17 mouse cellular contexts compared by ENCODE assay signal in genomic region chr6:13974710-13975506, GRCm38 (mm10).
DNase-seq lines count a peak whose midpoint lies in the region; ATAC-seq lines count a peak whose summit lies in the region.
"Had no signal": no experiment of that assay in that cellular context is flagged by ENCODE, and none has a peak within 500 bp of the region (broad histone marks: within the 10 kb centered on the region; RNA-seq: fewer than 3 reads in every experiment).

No protein-coding gene starts in this region.

- no peaks in the 10 kb centered on the region for H3K27me3 ChIP-seq in forebrain, embryonic 14.5 days (replicated peaks; ENCODE audit: control insufficient read depth, insufficient read depth, low read length)
- H3K27me3 ChIP-seq in forebrain, embryonic 11.5 days (ENCODE audit: control insufficient read depth, insufficient read depth, low read length) = no peaks in the 10 kb centered on the region
- H3K27me3 ChIP-seq: hindbrain, embryonic 12.5 days; limb, embryonic 13.5 days; neural tube, embryonic 12.5 days had no signal

- H3K4me2 ChIP-seq in forebrain, embryonic 14.5 days (ENCODE audit: low read length) = no peak overlapping the region
- no peak overlapping the region for H3K4me2 ChIP-seq in forebrain, embryonic 11.5 days (ENCODE audit: low read depth, low read length, severe bottlenecking)
- H3K4me2 ChIP-seq: hindbrain, embryonic 12.5 days; limb, embryonic 13.5 days; neural tube, embryonic 12.5 days had no signal

- 76% methylated on average over 14 of the region's 14 CpGs for WGBS in forebrain, embryonic 14.5 days
- 84% methylated on average over 14 of the region's 14 CpGs for WGBS in forebrain, embryonic 11.5 days

- no peaks in the 10 kb centered on the region for H3K4me1 ChIP-seq in forebrain, embryonic 14.5 days (ENCODE audit: control insufficient read depth, insufficient read depth, low read length)
- H3K4me1 ChIP-seq in forebrain, embryonic 11.5 days (replicated peaks; ENCODE audit: control insufficient read depth, insufficient read depth, low read length) = no peaks in the 10 kb centered on the region
- H3K4me1 ChIP-seq: hindbrain, embryonic 12.5 days; limb, embryonic 13.5 days; midbrain, embryonic 10.5 days; neural tube, embryonic 12.5 days had no signal

- H3K9ac ChIP-seq in forebrain, embryonic 14.5 days (ENCODE audit: low read length) = no peak overlapping the region
- H3K9ac ChIP-seq in forebrain, embryonic 11.5 days (ENCODE audit: low read length) = no peak overlapping the region
- H3K9ac ChIP-seq: hindbrain, embryonic 12.5 days; limb, embryonic 13.5 days; liver, postnatal 0 days; neural tube, embryonic 12.5 days had no signal

- no peak overlapping the region for H3K27ac ChIP-seq in forebrain, embryonic 14.5 days (ENCODE audit: low read depth, low read length)
- no peak overlapping the region for H3K27ac ChIP-seq in forebrain, embryonic 11.5 days (ENCODE audit: low read depth, low read length)
- H3K27ac ChIP-seq: hindbrain, embryonic 12.5 days; limb, embryonic 13.5 days; midbrain, embryonic 10.5 days; neural tube, embryonic 12.5 days; stomach, postnatal 0 days had no signal

- 0 out of 2 replicates have a peak, but pooled peaks have one; percentile 23 for ATAC-seq in forebrain, embryonic 14.5 days
- no peak for ATAC-seq in forebrain, embryonic 11.5 days (replicated peaks; ENCODE audit: low FRiP score)
- ATAC-seq: liver, postnatal 0 days had no signal

- H3K36me3 ChIP-seq in forebrain, embryonic 14.5 days (ENCODE audit: control insufficient read depth, insufficient read depth, low read length) = no peaks in the 10 kb centered on the region
- H3K36me3 ChIP-seq in forebrain, embryonic 11.5 days (ENCODE audit: control insufficient read depth, insufficient read depth, low read length) = no peaks in the 10 kb centered on the region
- H3K36me3 ChIP-seq: hindbrain, embryonic 12.5 days; limb, embryonic 13.5 days; midbrain, embryonic 10.5 days; neural tube, embryonic 12.5 days had no signal

- intact Hi-C loops in left cerebral cortex, postnatal 25 days (cut with DNase I) = no loop called here
- intact Hi-C loops in left cerebral cortex, postnatal 14 days (cut with DNase I) = no loop called here

- H3K9me3 ChIP-seq in forebrain, embryonic 14.5 days (replicated peaks; ENCODE audit: control insufficient read depth, low read length) = peaks cover 5% of the 10 kb centered on the region; the same call in 1 of the 2 replicates
- H3K9me3 ChIP-seq in forebrain, embryonic 11.5 days (ENCODE audit: control insufficient read depth, low read length) = no peaks in the 10 kb centered on the region

- DNase-seq in forebrain, embryonic 14.5 days (ENCODE audit: low spot score) = no peak
- DNase-seq in forebrain, embryonic 11.5 days (ENCODE audit: low spot score) = no peak
- DNase-seq in left cerebral cortex, postnatal 25 days (ENCODE audit: low spot score in 2 of 2) = peak; percentile 7 to 11
- no peak for DNase-seq in left cerebral cortex, postnatal 14 days (ENCODE audit: low spot score in 2 of 2)
- peak; percentile 50 for DNase-seq in brain, adult 2 months (ENCODE audit: low read depth, low spot score)
- DNase-seq in cerebellum, postnatal 10 days = peak; percentile 25 to 56
- no peak for DNase-seq in liver
- DNase-seq in embryo, embryonic 9.5 days (ENCODE audit: extremely low spot score) = no peak
- DNase-seq: heart, adult 11 months; liver, postnatal 0 days; retina, postnatal 1 day; thymus, postnatal 25 days had no signal

- no peak overlapping the region for H3K4me3 ChIP-seq in forebrain, embryonic 14.5 days (ENCODE audit: low read depth, low read length)
- no peak overlapping the region for H3K4me3 ChIP-seq in forebrain, embryonic 11.5 days (ENCODE audit: low read depth, low read length)
- H3K4me3 ChIP-seq: hindbrain, embryonic 12.5 days; limb, embryonic 13.5 days; midbrain, embryonic 10.5 days; neural tube, embryonic 12.5 days had no signal

Comparison
In these comparisons a context has a peak if more than half of its experiments do, and no peak if none do; other contexts are left out.
1. DNase-seq: peak in left cerebral cortex, postnatal 25 days (2 of 2), brain, adult 2 months (single experiment) and cerebellum, postnatal 10 days (2 of 2); none in forebrain, embryonic 14.5 days (single experiment), forebrain, embryonic 11.5 days (single experiment), left cerebral cortex, postnatal 14 days (0 of 2), liver (single experiment) and embryo, embryonic 9.5 days (single experiment).